Mouse (Mus musculus) small intestine, adult 2 months (tissue): ENCODE measurements around the gene Shroom3. TPM values are rescaled to one million over a fixed set of nuclear protein-coding genes. Genes with fewer than 3 reads are reported as not detected.
A peak's percentile ranks its signal among the peaks of the same experiment; 100 is the strongest.

Experiments
- H3K27ac ChIP-seq: fragments of 200-500 bp; 2 replicates; pipeline ENCODE4 v1.5.1; 2012; ENCODE audit warnings: low read depth, low read length, control low read depth, inconsistent platforms; ENCODE audit not compliant: insufficient read depth
- H3K27me3 ChIP-seq: fragments of 200-500 bp; 2 replicates; pipeline ENCODE4 v1.6.1; 2012; ENCODE audit warnings: mild to moderate bottlenecking, moderate library complexity, low read length, inconsistent platforms; ENCODE audit not compliant: control insufficient read depth, insufficient read depth
- H3K36me3 ChIP-seq: fragments of 200-500 bp; 2 replicates; pipeline ENCODE4 v1.6.1; 2012; ENCODE audit warnings: mild to moderate bottlenecking, low read length, control low read depth, inconsistent platforms; ENCODE audit not compliant: control insufficient read depth, insufficient read depth
- H3K4me1 ChIP-seq: fragments of 200-500 bp; 2 replicates; pipeline ENCODE4 v1.6.1; 2012; ENCODE audit warnings: low read length, inconsistent platforms, mixed read lengths; ENCODE audit not compliant: control insufficient read depth, insufficient read depth, insufficient read length
- H3K4me3 ChIP-seq: fragments of 200-500 bp; 2 replicates; pipeline ENCODE4 v1.5.1; 2012; ENCODE audit warnings: low read depth, mild to moderate bottlenecking, control low read depth, inconsistent platforms, low read length, moderate library complexity
- CTCF ChIP-seq: fragments of 200-500 bp; IDR thresholded peaks from 2 replicates; pipeline ENCODE4 v1.5.1; 2012; ENCODE audit warnings: low read depth, mild to moderate bottlenecking, control low read depth, inconsistent platforms, low read length, moderate library complexity, mixed read lengths; ENCODE audit not compliant: insufficient replicate concordance, insufficient read length; ENCODE audit errors: extremely low read depth
- POLR2A ChIP-seq: fragments of 200-500 bp; IDR thresholded peaks from 2 replicates; pipeline ENCODE4 v1.6.1; 2012; ENCODE audit warnings: low read depth, mild to moderate bottlenecking, control low read depth, inconsistent platforms, low read length, moderate library complexity
- WGBS: fragments of 180-500 bp; shearing (Covaris S2); methylation state at CpG from one replicate; pipeline ENCODE4 v1.1.7; 2018; 5-methylcytosine and 5-hydroxymethylcytosine counted together
- polyA plus RNA-seq: library from polyadenylated mRNA; depleted of rRNA; stranded (reverse); fragments of >200 nt; gene quantifications from 2 replicates; pipeline ENCODE4 v1.2.3, GENCODE M21; 2012

Gene Shroom3
- polyA plus RNA-seq, 1 experiment, result 111 TPM

GRCm38 (mm10) chr5:92759156-92759745, 76.0 kb downstream of the Shroom3 start:
- TF ChIP-seq CTCF (no peak), POLR2A (no peak)
- WGBS, result 79% methylated on average over 6 of the region's 6 CpGs
- H3K27ac ChIP-seq, result no peak overlapping the region
- H3K4me3 ChIP-seq, result no peak overlapping the region
- H3K27me3 ChIP-seq, result no peaks in the 10 kb centered on the region
- H3K4me1 ChIP-seq, result peaks cover 16% of the 10 kb centered on the region; the same call in 1 of the 2 replicates
- no peaks in the 10 kb centered on the region for H3K36me3 ChIP-seq

- TF ChIP-seq CTCF (no peak), POLR2A (no peak)
- WGBS, result 71% methylated on average over 7 of the region's 7 CpGs
- no peaks in the 10 kb centered on the region for H3K27me3 ChIP-seq
Observed at GRCm38 (mm10) chr5:92760542-92760941, 77.3 kb downstream of the Shroom3 start.

GRCm38 (mm10) chr5:92761615-92762353, 78.5 kb downstream of the Shroom3 start:
- TF ChIP-seq POLR2A, result no peak
- no peak for TF ChIP-seq CTCF
- Histone ChIP-seq H3K27me3 (no peaks in the 10 kb centered on the region), H3K4me3 (no peak overlapping the region), H3K36me3 (no peaks in the 10 kb centered on the region), H3K4me1 (peaks cover 16% of the 10 kb centered on the region; the same call in 1 of the 2 replicates), H3K27ac (peak overlapping the region; percentile 91)
- 38% methylated on average over 9 of the region's 9 CpGs for WGBS

More at GRCm38 (mm10) chr5:92760542-92760941, 77.3 kb downstream of the Shroom3 start:
- Histone ChIP-seq H3K27ac (no peak overlapping the region), H3K4me3 (no peak overlapping the region), H3K4me1 (peaks cover 16% of the 10 kb centered on the region; the same call in 1 of the 2 replicates), H3K36me3 (no peaks in the 10 kb centered on the region)

GRCm38 (mm10) chr5:92762425-92762824, 79.2 kb downstream of the Shroom3 start:
- Histone ChIP-seq H3K4me3 (no peak overlapping the region), H3K4me1 (peaks cover 19% of the 10 kb centered on the region; the same call in 1 of the 2 replicates), H3K36me3 (no peaks in the 10 kb centered on the region), H3K27ac (peak overlapping the region; percentile 91), H3K27me3 (no peaks in the 10 kb centered on the region)
- 22% methylated on average over 5 of the region's 5 CpGs for WGBS
- TF ChIP-seq POLR2A, result no peak
- TF ChIP-seq CTCF, result no peak

- H3K4me1 ChIP-seq, result peaks cover 28% of the 10 kb centered on the region
- H3K36me3 ChIP-seq, result no peaks in the 10 kb centered on the region
- no peak overlapping the region for H3K4me3 ChIP-seq
- TF ChIP-seq CTCF (no peak), POLR2A (no peak)
- no peaks in the 10 kb centered on the region for H3K27me3 ChIP-seq
- H3K27ac ChIP-seq, result peak overlapping the region; percentile 78
- 9% methylated on average over 4 of the region's 4 CpGs for WGBS
Observed at GRCm38 (mm10) chr5:92763546-92763952, 80.3 kb downstream of the Shroom3 start.

- Histone ChIP-seq H3K4me1 (peaks cover 26% of the 10 kb centered on the region), H3K4me3 (no peak overlapping the region), H3K36me3 (no peaks in the 10 kb centered on the region), H3K27me3 (no peaks in the 10 kb centered on the region), H3K27ac (no peak overlapping the region)
- 48% methylated on average over 4 of the region's 4 CpGs for WGBS
- TF ChIP-seq CTCF, result no peak
- TF ChIP-seq POLR2A, result no peak
Observed at GRCm38 (mm10) chr5:92766301-92766700, 83.1 kb downstream of the Shroom3 start.

- H3K27ac ChIP-seq, result peak overlapping the region; percentile 60
- no peak for TF ChIP-seq POLR2A
- no peak for TF ChIP-seq CTCF
- no peak overlapping the region for H3K4me3 ChIP-seq
- peaks cover 19% of the 10 kb centered on the region for H3K4me1 ChIP-seq
- no peaks in the 10 kb centered on the region for H3K27me3 ChIP-seq
- 53% methylated on average over 7 of the region's 7 CpGs for WGBS
- H3K36me3 ChIP-seq, result no peaks in the 10 kb centered on the region
Observed at GRCm38 (mm10) chr5:92767194-92767777, 84.1 kb downstream of the Shroom3 start.
